Mouse (Mus musculus): ENCODE measurements at regions not wholly inside any gene's neighbourhood (a gene's known extent, or its start where the extent isn't known, plus 50 kb on each side); places are given as distances from the start of the nearest gene placed in this dataset.

DNA sequence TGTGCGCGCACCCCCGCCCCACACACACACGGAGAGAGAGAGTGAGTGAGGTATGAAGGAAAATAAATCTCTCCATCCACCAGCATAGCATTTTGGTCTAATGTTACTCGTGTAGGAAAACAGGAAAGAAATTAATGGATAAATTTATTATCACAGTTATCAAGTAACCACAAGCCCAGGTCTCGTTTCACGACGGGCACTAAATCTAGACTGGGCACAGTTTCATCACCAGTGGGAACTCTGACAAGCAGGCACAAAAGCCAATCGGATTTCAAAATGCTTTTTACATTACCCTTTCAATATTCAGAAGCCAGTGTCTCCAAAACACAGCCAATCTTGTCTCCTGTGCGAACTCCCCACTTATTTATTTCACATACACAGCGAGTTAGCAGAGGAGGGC, 244.9 kb upstream of the Lrtm1 start:
- DNase-seq (ENCODE audit: low read depth, low spot score), result no peak

DNA sequence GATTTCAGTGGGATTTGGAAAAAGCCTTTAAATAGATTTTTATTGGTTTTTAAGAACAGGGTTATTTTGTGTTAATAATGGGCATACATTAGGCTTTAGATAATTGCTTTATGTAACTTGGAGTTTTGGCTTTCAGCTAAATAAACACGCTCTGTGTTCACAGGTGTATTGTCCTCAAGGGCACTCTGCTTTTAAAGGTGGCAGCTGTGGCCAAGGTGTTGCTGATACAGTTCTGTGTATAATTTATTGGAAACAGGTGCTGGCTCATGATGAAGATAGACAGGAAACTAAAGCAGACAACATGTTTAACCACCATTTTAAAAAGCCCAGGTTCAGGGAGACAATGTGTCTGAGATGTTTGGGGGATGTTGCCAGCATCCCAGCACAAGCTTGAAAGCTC, 242.3 kb upstream of the Lrtm1 start:
- no peak for DNase-seq (ENCODE audit: low read depth, low spot score)

DNA sequence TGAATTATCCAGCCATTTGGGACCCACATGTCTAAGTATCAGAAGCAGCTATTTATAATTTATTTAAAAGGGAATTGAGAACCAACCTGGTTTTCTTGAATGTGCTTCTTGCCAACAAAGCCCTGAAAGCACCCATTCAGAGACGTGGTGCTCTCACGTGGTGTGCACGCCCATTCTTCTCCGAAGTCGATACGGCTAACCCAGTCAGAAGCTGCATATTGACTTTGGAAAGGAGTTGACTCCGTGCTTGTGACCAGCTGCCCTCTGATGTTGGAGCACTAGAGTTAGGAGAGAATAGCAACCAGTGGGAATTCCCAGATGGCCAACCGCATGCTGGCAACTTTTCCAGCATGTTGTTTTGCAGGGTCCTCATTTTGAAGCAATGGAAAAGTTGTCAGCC, 240.2 kb upstream of the Lrtm1 start:
- no peak for DNase-seq (ENCODE audit: low read depth, low spot score)

DNA sequence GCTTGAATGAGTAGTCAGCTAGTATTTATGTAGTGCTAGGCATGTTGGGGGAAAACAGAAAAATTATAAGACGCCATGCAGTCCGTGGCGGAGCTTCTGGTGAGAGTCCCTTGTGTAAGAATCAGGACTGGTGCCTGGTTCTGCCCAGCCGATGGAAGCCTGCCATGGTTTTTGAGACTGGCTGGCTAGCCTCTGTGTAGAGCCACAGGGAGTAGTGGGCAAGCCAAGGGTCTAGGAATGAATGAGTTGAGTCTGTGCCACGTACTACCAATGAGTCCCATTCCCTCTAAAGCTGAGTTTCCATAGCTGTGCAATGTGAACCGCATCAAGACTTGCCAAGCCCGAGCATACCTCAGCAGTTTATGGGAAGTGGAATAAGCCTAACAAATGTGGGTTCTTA, 236.3 kb upstream of the Lrtm1 start:
- no peak for DNase-seq (ENCODE audit: low read depth, low spot score)

DNA sequence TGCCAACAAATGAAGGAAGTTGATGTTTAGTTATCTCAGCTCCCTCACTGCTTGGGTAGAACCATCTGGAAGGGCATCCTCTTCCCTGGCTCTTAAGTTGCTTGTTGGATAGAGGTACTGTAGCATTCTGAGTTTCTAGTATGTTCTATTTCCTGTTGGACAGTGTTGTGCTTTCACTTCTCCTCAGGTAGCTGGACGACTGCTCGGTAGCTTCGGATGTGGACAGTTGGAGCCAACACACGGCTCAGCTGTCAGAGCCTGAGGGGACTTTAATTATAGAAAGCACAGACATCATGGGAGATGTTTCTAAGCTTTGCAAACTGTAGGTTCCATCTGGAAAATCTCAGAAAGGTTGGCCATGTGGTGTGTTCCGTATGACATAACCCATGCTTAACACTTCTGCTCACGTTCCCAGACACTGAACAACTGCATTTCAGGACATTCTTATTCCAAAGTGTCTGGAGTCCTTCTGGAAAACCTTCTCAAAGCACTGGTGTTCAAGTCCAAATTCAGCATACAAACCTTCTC, 233.8 kb upstream of the Lrtm1 start:
- DNase-seq (ENCODE audit: low read depth, low spot score), result no peak

DNA sequence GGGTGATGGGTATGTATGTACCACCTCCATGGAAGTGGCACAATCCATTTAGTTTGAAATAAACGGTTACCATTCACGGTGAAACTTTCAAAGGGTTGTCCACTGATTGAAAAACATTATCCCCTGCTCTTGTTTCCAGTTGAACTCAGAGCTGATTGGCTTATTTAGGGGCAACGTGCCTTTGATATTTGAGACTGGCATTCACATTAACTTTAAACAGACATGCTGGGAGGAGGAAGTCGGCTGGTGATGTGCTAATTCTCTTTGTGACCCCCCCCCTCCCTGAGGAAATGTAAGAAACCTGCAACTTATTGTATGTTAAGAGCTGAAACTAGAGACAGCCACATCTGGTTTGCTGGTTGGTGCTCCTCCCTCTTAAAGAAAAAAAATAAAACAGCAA, 219.7 kb upstream of the Lrtm1 start:
- peak; percentile 36 for DNase-seq (ENCODE audit: low read depth, low spot score)

DNA sequence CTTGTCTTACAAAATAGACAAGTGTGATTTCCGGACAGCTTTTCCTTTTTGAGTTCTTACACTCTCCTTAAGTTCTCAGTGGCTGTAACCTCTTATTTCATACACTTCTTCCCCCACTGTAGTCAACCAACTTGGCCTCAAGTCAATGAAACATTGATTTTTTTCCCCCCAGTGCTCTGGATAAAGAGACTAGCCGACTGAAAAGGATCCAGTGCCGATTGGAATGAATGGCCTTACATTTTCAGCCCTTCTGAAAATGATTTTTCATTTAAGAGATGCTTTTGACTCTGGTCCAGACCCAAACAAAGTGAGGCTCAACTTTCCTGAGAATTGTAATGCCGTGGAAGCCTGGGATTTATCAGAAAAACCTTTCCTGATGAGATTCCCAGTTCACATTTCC, 216.3 kb upstream of the Lrtm1 start:
- no peak for DNase-seq (ENCODE audit: low read depth, low spot score)

DNA sequence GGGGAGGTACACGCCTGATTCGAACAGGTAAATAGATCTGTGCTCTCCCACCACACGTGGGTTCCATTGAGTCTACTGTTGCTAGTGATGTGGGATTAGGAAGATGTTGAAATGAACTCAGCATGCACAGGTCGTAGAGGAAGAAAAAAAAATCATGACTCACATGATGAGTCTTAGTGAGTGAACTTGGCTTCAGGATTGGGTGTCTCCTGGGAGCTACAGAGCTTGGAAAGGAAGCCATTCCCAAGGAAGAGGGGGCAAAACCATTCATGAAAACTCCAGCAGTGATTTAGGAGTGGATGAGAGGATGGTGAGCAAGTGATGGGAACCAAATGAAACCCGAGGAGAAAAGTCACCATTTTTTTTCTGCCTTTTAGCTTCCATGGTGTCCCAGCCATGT, 215.9 kb upstream of the Lrtm1 start:
- DNase-seq (ENCODE audit: low read depth, low spot score), result no peak

DNA sequence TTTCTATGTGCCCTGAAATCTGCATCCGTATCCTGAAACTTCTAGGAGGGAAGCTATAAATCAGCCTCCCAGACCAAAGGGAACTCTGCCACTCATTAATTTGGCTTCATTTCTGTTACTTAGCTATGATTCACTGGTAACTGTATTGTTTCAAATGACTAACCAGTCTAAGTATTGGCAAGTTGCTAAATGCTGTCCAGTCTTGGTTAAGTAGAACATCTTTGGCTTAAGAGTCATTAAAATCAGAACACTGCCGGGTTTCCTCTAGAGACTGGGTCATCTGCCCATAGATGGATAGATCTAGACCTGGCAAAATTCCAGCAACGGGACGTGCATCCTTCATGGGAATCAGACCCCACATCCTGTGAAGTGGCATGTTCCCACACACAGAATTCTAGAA, 209.9 kb upstream of the Lrtm1 start:
- DNase-seq (ENCODE audit: low read depth, low spot score), result no peak

DNA sequence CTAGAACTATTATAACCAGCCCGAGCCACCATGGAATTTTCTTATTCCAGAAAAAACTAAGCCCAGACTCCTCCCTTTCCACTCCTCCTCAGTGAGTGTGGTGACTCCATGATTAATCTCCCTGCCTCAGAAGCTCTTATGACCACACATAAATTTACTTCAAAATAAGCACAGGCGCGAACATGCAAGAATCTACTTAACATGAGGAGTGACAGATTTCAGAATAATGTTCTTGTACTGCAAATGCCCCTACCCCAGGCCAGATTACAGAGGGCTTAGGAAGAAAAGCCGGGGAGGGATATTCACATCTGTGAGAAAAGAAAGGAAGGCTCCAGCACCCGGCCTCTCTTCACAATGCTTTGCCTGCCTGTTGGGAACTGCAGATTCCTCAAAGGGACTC, 208.7 kb upstream of the Lrtm1 start:
- DNase-seq (ENCODE audit: low read depth, low spot score), result no peak

DNA sequence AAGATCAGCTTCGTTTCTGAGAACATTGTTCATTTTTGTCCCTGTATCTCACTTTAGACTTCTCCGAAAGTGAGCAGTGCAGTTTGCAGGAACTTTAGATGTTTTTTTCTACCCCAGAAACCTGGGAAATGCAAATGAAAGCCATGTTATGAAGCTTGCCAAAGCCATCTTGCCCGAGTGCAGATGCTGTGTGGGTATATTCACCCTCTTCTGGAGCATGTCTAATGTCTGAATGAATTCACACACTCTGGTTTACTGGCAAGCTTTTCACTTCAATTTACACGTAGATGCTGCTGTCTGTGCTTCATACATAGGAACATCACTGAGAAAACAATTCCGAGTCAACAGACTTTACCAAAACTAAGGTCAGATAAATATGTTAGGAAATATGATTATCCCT, 197.0 kb upstream of the Lrtm1 start:
- no peak for DNase-seq (ENCODE audit: low read depth, low spot score)

DNA sequence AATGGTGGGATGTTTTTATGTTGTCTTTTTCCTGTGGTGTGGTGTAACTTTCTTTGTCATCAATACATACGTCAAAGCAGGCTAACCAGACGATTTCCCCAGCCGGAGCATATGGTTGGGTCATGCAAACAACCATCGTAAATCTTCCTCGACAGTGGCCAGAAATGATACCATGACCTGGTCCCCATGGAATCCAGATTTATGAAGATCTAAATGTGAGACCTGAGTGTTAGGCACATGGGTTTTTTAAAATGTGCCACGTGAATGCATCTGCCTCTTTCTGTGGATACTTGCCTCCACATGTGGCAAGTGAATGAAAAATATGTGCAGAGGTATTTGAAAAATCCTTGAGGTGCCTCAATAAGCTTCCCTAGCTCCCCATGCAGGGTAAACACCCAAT, 190.8 kb upstream of the Lrtm1 start:
- DNase-seq (ENCODE audit: low read depth, low spot score), result peak; percentile 86

DNA sequence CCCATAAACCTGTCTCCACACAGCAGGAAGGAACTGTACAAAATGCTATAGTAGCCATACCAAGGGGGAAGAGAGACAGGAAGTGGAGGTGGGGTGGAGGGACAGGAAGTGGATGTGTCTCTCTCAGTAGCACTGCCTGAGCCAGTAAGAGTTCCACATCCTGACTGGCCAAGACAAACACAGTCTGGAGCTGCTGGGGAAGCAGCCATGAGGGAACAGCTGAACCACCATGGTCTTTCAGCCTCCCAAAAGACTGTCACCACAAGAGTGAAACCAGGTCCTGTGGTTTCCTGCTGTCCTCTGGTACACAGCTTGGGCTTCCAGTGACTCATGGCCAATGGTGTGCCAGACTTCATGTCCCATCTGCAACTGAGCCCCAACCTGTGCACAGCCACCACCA, 180.9 kb upstream of the Lrtm1 start:
- DNase-seq (ENCODE audit: low read depth, low spot score), result no peak

DNA sequence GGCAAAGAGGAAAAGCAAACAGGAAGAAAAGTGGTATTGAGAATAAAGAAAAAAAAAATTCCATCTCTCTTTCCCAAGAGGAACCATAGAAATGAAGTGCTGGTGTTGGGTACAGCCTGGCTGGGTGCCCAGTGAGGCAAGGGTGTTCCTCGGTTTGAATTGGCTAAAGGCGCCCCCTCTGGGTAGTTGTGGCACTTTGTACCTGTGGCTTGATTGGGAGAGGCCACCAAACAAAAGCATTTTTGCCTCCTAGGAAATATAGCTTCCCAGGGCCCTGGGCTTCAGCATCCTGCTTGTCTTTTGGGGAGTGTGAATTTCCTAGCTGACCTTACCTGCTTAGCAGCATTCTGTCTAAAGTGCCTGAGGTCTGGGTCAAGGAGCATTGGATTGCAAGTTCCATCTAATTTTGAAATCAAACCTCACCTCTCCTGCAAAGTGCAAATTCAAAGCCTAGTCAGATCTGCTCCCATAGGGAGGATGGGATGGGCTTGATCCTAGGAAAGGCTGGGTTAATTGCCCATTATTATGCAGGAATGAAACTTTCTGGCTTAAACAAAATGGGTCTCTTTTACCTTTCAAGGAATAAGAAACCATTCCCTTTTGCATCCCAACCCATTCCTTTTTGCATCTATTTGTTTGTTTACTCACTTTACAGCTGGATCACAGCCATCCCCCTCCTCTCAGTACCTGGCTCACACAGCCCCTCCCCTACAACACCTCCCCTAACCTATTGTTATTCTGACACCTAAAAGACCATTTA, 169.0 kb upstream of the Lrtm1 start:
- no peak for DNase-seq (ENCODE audit: low read depth, low spot score)

Measured in mesoderm, embryonic 11.5 days (tissue).